Mouse (Mus musculus): ENCODE measurements at regions not wholly inside any gene's neighbourhood (a gene's known extent, or its start where the extent isn't known, plus 50 kb on each side); places are given as distances from the start of the nearest gene placed in this dataset.
"Not testable (repeated sequence)": the region's sequence is repeated elsewhere in the genome, so short reads cannot be mapped to it uniquely, and the experiment has no call there.

- DNase-seq: not testable (repeated sequence)
- intact Hi-C loops (cut with DNase I): loop anchor here (2.0 kb wide), 1 partner anchor 17 kb away; no protein-coding TSS in a partner anchor
Observed at GRCm38 (mm10) chr14:98241906-98242305, 72.3 kb upstream of the Dach1 start.
